9 mouse cellular contexts compared by ENCODE assay signal in the genomic region with DNA sequence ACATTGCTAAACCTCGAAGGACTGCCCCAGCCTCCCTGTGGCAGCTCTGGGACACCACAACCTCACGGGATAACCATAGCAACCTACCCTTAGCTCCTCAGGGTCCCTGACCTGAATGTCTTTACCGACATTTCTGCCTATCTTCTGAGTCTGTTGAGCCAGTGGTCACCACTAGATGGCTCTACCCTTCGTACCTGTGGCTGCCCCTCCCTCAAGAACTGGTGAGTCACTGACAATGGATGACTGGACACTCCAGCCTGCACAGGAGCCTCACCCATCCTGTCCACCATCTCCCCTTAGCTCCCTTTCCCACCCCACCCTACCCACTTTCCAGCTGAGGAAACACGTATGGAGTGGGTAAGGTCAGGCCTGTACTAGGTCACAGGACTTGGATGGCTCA. TPM values are rescaled to one million over a fixed set of nuclear protein-coding genes. Genes with fewer than 3 reads are reported as not detected.
DNase-seq lines count a peak whose midpoint lies in the region; ATAC-seq lines count a peak whose summit lies in the region.
"Had no signal": no experiment of that assay in that cellular context is flagged by ENCODE, and none has a peak within 500 bp of the region (broad histone marks: within the 10 kb centered on the region; RNA-seq: fewer than 3 reads in every experiment).

No protein-coding gene starts in this region.

- no peak overlapping the region for H3K27ac ChIP-seq in kidney, embryonic 16.5 days (ENCODE audit: low read length)
- H3K27ac ChIP-seq: liver, embryonic 13.5 days had no signal

- H3K27me3 ChIP-seq in kidney, embryonic 16.5 days (ENCODE audit: insufficient read depth, low read length), result peaks cover 9% of the 10 kb centered on the region

- peak; percentile 34 for DNase-seq in adrenal gland, adult 2 months
- DNase-seq in adrenal gland, postnatal 4 days (ENCODE audit: low spot score in 2 of 2), result no peak
- DNase-seq in kidney, adult 11 months, result no peak
- peak; percentile 66 for DNase-seq in 3T3-L1 (ENCODE audit: low read depth, low spot score)
- DNase-seq in spleen, postnatal 36 days (ENCODE audit: low spot score in 2 of 2), result no peak
- DNase-seq: liver, embryonic 13.5 days had no signal

- no peak overlapping the region for H3K4me2 ChIP-seq in kidney, embryonic 16.5 days (replicated peaks; ENCODE audit: low read depth, low read length)
- H3K4me2 ChIP-seq: liver, embryonic 13.5 days had no signal

- H3K36me3 ChIP-seq in kidney, embryonic 16.5 days (ENCODE audit: insufficient read depth, low read length), result no peaks in the 10 kb centered on the region
- H3K36me3 ChIP-seq: liver, embryonic 13.5 days had no signal

- H3K4me3 ChIP-seq in kidney, embryonic 16.5 days (ENCODE audit: low read length), result no peak overlapping the region
- H3K4me3 ChIP-seq: liver, embryonic 13.5 days had no signal

- no peaks in the 10 kb centered on the region for H3K4me1 ChIP-seq in kidney, embryonic 16.5 days (ENCODE audit: insufficient read depth, low read length)
- H3K4me1 ChIP-seq: liver, embryonic 13.5 days had no signal

- ATAC-seq in kidney, embryonic 16.5 days (ENCODE audit: low FRiP score, low TSS enrichment), result peak; percentile 32; the same call in 1 of the 2 replicates
- ATAC-seq in common myeloid progenitor, adult 5-6 weeks (replicated peaks; ENCODE audit: low read depth, poor library complexity, severe bottlenecking), result 0 out of 2 replicates have a peak, but pooled peaks have one; percentile 43
- ATAC-seq in megakaryocyte-erythroid progenitor cell, adult 5-6 weeks (replicated peaks; ENCODE audit: low FRiP score, low TSS enrichment, poor library complexity, severe bottlenecking), result no peak

- H3K9me3 ChIP-seq in kidney, embryonic 16.5 days (ENCODE audit: low read length), result no peaks in the 10 kb centered on the region
- H3K9me3 ChIP-seq: liver, embryonic 13.5 days had no signal

- WGBS in kidney, embryonic 16.5 days, result 28% methylated on average over 5 of the region's 5 CpGs

- H3K9ac ChIP-seq in kidney, embryonic 16.5 days (replicated peaks; ENCODE audit: low read length), result no peak overlapping the region
- H3K9ac ChIP-seq: liver, embryonic 13.5 days had no signal

RNA-seq across cellular contexts. Expression of gene Begain, which starts 23.5 kb away (rescaled TPM):
- 1 to 10 TPM; 3.9 to 5.5 TPM for total RNA-seq in adrenal gland, adult 2 months (2021)
- polyA plus RNA-seq in adrenal gland, adult 2 months (2012; rRNA removed), result 3.3 and 8.2 TPM in 2 replicates
- 10 to 100 TPM; 16.6 to 19.7 TPM for total RNA-seq in adrenal gland, postnatal 4 days (2021)
- 3.4 and 3.7 TPM in 2 replicates for polyA plus RNA-seq in kidney, embryonic 16.5 days (2015; fragmentation: Nextera tagmentation; extraction: Ambion mirVana)
- not detected in 2 replicates for total RNA-seq in common myeloid progenitor, adult 5-6 weeks (2017)
- not detected in 2 replicates for total RNA-seq in megakaryocyte-erythroid progenitor cell, adult 5-6 weeks (2014; fragmentation: Nextera tagmentation)
- total RNA-seq in megakaryocyte-erythroid progenitor cell, adult 5-6 weeks (2017), result 0.11 TPM in 1 of 2 replicates, not detected in the other

Comparison
In these comparisons a context has a peak if more than half of its experiments do, and no peak if none do; other contexts are left out.
1. DNase-seq: peak in adrenal gland, adult 2 months (single experiment) and 3T3-L1 (single experiment); none in adrenal gland, postnatal 4 days (0 of 2), kidney, adult 11 months (single experiment) and spleen, postnatal 36 days (0 of 2).